Mouse (Mus musculus) gonadal fat pad, adult 2 months (tissue): ENCODE results near the gene Tmem263. TPM values are rescaled to one million over a fixed set of nuclear protein-coding genes. Genes with fewer than 3 reads are reported as not detected.

ENCODE experiments used
- polyA plus RNA-seq: library from polyadenylated mRNA; depleted of rRNA; stranded (reverse); fragments of >200 nt; gene quantifications from 2 replicates; pipeline ENCODE4 v1.2.3, GENCODE M21; 2012; rRNA removed

Tmem263 gene
- polyA plus RNA-seq, 1 experiment, result 4.9 TPM

Other genes with a start within 250 kb of the Tmem263 start
- gene Ric8b, start 185.0 kb upstream of the Tmem263 start, polyA plus RNA-seq, result 15.1 and 18.5 TPM in 2 replicates
- gene Fhl4, start 132 bp upstream of the Tmem263 start, polyA plus RNA-seq, result 7.9 and 10.6 TPM in 2 replicates
- gene Mterf2, start 25.4 kb downstream of the Tmem263 start, polyA plus RNA-seq, result 2.7 and 5.0 TPM in 2 replicates
- gene Cry1, start 82.4 kb downstream of the Tmem263 start, polyA plus RNA-seq, result 6.0 and 6.1 TPM in 2 replicates